Mouse (Mus musculus) lung, embryonic 16.5 days (tissue): Measurements from ENCODE around the gene Pola1. TPM values are rescaled to one million over a fixed set of nuclear protein-coding genes. Genes with fewer than 3 reads are reported as not detected.

Experiments used
- ATAC-seq: fragments of 200-750 bp; cut with Nextera tagmentation; 2 replicates; pipeline ENCODE4 v1.8.0; 2017; ENCODE audit warnings: low read depth, mild to moderate bottlenecking, moderate library complexity
- H3K27ac ChIP-seq: fragments of 300-500 bp; sonication (generic); 2 replicates; pipeline ENCODE4 v1.5.1; 2014; ENCODE audit warnings: mild to moderate bottlenecking, control low read depth, low read length
- H3K27me3 ChIP-seq: fragments of 300-500 bp; sonication (generic); 2 replicates; pipeline ENCODE4 v1.6.1; 2014; ENCODE audit warnings: low read depth, low read length, mixed read lengths; ENCODE audit not compliant: control insufficient read depth, insufficient read depth
- H3K36me3 ChIP-seq: fragments of 300-500 bp; sonication (generic); 2 replicates; pipeline ENCODE4 v1.6.1; 2014; ENCODE audit warnings: low read length; ENCODE audit not compliant: control insufficient read depth, insufficient read depth
- H3K4me1 ChIP-seq: fragments of 300-500 bp; sonication (generic); replicated peaks from 2 replicates; pipeline ENCODE4 v1.6.1; 2014; ENCODE audit warnings: low read length, mixed read lengths; ENCODE audit not compliant: control insufficient read depth, insufficient read depth
- H3K4me2 ChIP-seq: fragments of 300-500 bp; sonication (generic); 2 replicates; pipeline ENCODE4 v1.6.1; 2014; ENCODE audit warnings: low read depth, low read length, control low read depth
- H3K4me3 ChIP-seq: fragments of 300-500 bp; sonication (generic); 2 replicates; pipeline ENCODE4 v1.5.1; 2014; ENCODE audit warnings: mild to moderate bottlenecking, low read length, control low read depth
- H3K9ac ChIP-seq: fragments of 300-500 bp; sonication (generic); 2 replicates; pipeline ENCODE4 v1.6.1; 2014; ENCODE audit warnings: low read length, control low read depth
- H3K9me3 ChIP-seq: fragments of 300-500 bp; sonication (generic); 2 replicates; pipeline ENCODE4 v1.6.1; 2016; ENCODE audit warnings: low read length; ENCODE audit not compliant: control insufficient read depth
- WGBS: fragments of 180-500 bp; shearing (Covaris S2); extraction: QIAGEN DNeasy Blood & Tissue Kit; methylation state at CpG from one replicate; pipeline ENCODE4 v1.1.7; 2014; 5-methylcytosine and 5-hydroxymethylcytosine counted together
- polyA plus RNA-seq: library from polyadenylated mRNA; unstranded; fragments of >200 nt; fragmentation: Nextera tagmentation; extraction: Ambion mirVana; gene quantifications from 2 replicates; pipeline ENCODE4 v1.2.1, GENCODE M21; 2015

The Pola1 gene
- polyA plus RNA-seq, 1 experiment from 2014 or later, result 22.4 TPM

GRCm38 (mm10) chrX:93285091-93285490 lies 346.9 kb downstream of the Pola1 start:
- no peak overlapping the region for H3K27ac ChIP-seq
- no peak overlapping the region for H3K4me3 ChIP-seq
- no peak overlapping the region for H3K9ac ChIP-seq
- peaks cover 7% of the 10 kb centered on the region; the same call in 1 of the 2 replicates for H3K4me1 ChIP-seq
- H3K9me3 ChIP-seq, result no peaks in the 10 kb centered on the region; the same call in 1 of the 2 replicates
- peaks cover 82% of the 10 kb centered on the region for H3K27me3 ChIP-seq
- no peak overlapping the region for H3K4me2 ChIP-seq
- no peak for ATAC-seq
- H3K36me3 ChIP-seq, result no peaks in the 10 kb centered on the region
- 22% methylated on average over 10 of the region's 10 CpGs for WGBS

GRCm38 (mm10) chrX:93281756-93282155 lies 350.2 kb downstream of the Pola1 start:
- peaks cover 59% of the 10 kb centered on the region for H3K27me3 ChIP-seq
- H3K4me1 ChIP-seq, result peaks cover 4% of the 10 kb centered on the region; the same call in 1 of the 2 replicates

GRCm38 (mm10) chrX:93281028-93281723 lies 350.8 kb downstream of the Pola1 start:
- 19% methylated on average over 23 of the region's 23 CpGs for WGBS
- ATAC-seq, result 0 out of 2 replicates have a peak, but pooled peaks have one; percentile 43
- H3K27me3 ChIP-seq, result peaks cover 54% of the 10 kb centered on the region
- H3K9me3 ChIP-seq, result no peaks in the 10 kb centered on the region
- no peaks in the 10 kb centered on the region for H3K4me1 ChIP-seq
- H3K27ac ChIP-seq, result no peak overlapping the region
- no peak overlapping the region for H3K9ac ChIP-seq
- no peaks in the 10 kb centered on the region for H3K36me3 ChIP-seq
- H3K4me3 ChIP-seq, result no peak overlapping the region
- H3K4me2 ChIP-seq, result no peak overlapping the region

More at GRCm38 (mm10) chrX:93281756-93282155, 350.2 kb downstream of the Pola1 start:
- no peaks in the 10 kb centered on the region; the same call in 1 of the 2 replicates for H3K9me3 ChIP-seq
- ATAC-seq, result 0 out of 2 replicates have a peak, but pooled peaks have one; percentile 5
- H3K4me3 ChIP-seq, result no peak overlapping the region
- H3K27ac ChIP-seq, result no peak overlapping the region
- WGBS, result 22% methylated on average over 5 of the region's 5 CpGs
- H3K36me3 ChIP-seq, result no peaks in the 10 kb centered on the region
- no peak overlapping the region for H3K9ac ChIP-seq
- H3K4me2 ChIP-seq, result no peak overlapping the region

GRCm38 (mm10) chrX:93279940-93280339 lies 352.0 kb downstream of the Pola1 start:
- 34% methylated on average over 4 of the region's 11 CpGs for WGBS
- Histone ChIP-seq H3K4me3 (no peak overlapping the region), H3K27ac (no peak overlapping the region), H3K36me3 (no peaks in the 10 kb centered on the region), H3K9me3 (no peaks in the 10 kb centered on the region), H3K4me2 (no peak overlapping the region), H3K4me1 (no peaks in the 10 kb centered on the region), H3K9ac (no peak overlapping the region), H3K27me3 (peaks cover 42% of the 10 kb centered on the region)
- ATAC-seq, result no peak

GRCm38 (mm10) chrX:93275689-93276088 lies 356.3 kb downstream of the Pola1 start:
- H3K9me3 ChIP-seq, result no peaks in the 10 kb centered on the region
- H3K27me3 ChIP-seq, result peaks cover 8% of the 10 kb centered on the region; the same call in 1 of the 2 replicates
- no peak overlapping the region for H3K27ac ChIP-seq
- no peak overlapping the region for H3K4me2 ChIP-seq
- no peak for ATAC-seq
- WGBS, result 45% methylated on average over 3 of the region's 3 CpGs
- no peak overlapping the region for H3K4me3 ChIP-seq
- H3K9ac ChIP-seq, result no peak overlapping the region
- no peaks in the 10 kb centered on the region for H3K4me1 ChIP-seq
- H3K36me3 ChIP-seq, result no peaks in the 10 kb centered on the region

Other genes starting within 250 kb of the Pola1 start
- gene Pcyt1b, start 22.7 kb upstream of the Pola1 start, polyA plus RNA-seq, result 0.93 and 1.3 TPM in 2 replicates
- 62.7 and 63.9 TPM in 2 replicates for gene Pdk3, start 200.0 kb upstream of the Pola1 start, polyA plus RNA-seq